Mouse (Mus musculus): Measurements from ENCODE around the gene Gli1. TPM values are rescaled to one million over a fixed set of nuclear protein-coding genes. Genes with fewer than 3 reads are reported as not detected.

The Gli1 gene
- polyA plus RNA-seq, 1 experiment from 2014 or later, result 4.1 TPM

DNA sequence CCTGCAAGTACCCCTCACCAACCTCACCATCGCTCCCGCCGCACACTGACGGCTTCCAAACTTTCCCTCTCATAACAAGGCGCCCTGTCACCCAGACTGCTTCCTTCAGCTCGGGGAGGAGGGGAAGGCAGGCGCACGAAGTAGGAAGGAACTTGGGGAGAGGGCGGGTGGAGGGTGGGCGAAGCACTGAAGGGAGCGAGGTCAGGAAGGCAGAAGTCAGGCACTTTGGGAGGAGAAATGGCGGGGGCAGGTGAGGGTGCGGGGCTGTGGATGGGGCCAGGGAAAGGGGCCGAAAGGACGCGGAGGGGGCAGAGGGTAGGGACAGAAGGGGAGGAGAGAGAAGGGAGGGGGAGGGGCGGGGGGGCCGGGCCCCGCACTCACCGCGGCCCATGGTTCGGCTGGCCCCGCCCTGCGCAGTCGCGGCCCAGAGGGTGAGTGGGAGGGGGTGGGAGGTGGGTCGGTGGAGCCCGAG is 53.4 kb downstream of the Gli1 start:
- Histone ChIP-seq H3K4me2 (ENCODE audit: low read length) (peak overlapping the region; percentile 90), H3K4me3 (replicated peaks; ENCODE audit: low read depth, low read length) (peak overlapping the region; percentile 71), H3K4me1 (replicated peaks; ENCODE audit: insufficient read depth, low read length) (peaks cover 29% of the 10 kb centered on the region), H3K9ac (ENCODE audit: low read depth, low read length) (peak overlapping the region; percentile 76), H3K9me3 (replicated peaks; ENCODE audit: low read length) (no peaks in the 10 kb centered on the region), H3K27me3 (ENCODE audit: insufficient read depth, low read length) (no peaks in the 10 kb centered on the region), H3K36me3 (ENCODE audit: insufficient read depth, low read length) (peaks cover 22% of the 10 kb centered on the region), H3K27ac (peak overlapping the region; percentile 99)
- peak; percentile 88 for DNase-seq (ENCODE audit: low spot score)
- ATAC-seq (replicated peaks; ENCODE audit: low FRiP score, low read depth), result no peak; the same call in 1 of the 2 replicates
- 0% methylated on average over 23 of the region's 28 CpGs for WGBS
- TF ChIP-seq CTCF (IDR thresholded peaks at IDR 0.05; ENCODE audit: low read depth), result no peak

DNA sequence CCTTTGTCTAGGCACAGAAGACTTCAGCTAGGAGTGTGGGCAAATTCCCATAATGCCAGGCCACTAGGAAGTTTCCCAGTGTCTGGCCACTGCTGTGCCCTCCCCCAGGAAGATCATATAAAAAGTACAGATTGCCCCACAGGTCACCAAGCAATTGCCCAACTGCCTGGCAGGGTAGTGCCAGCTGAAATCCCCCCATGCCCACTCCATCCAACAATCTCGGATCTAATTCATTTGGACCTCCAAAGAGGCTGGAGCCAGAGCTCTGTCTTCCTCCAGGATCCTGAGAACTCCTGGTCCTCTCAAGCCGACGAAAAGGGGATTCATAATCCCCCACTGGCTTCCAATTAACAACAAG is 53.9 kb downstream of the Gli1 start:
- peaks cover 29% of the 10 kb centered on the region for H3K4me1 ChIP-seq (replicated peaks; ENCODE audit: insufficient read depth, low read length)
- TF ChIP-seq CTCF (IDR thresholded peaks at IDR 0.05; ENCODE audit: low read depth), result no peak
- no peak for ATAC-seq (replicated peaks; ENCODE audit: low FRiP score, low read depth)
- 0% methylated on average over 3 of the region's 3 CpGs for WGBS
- no peaks in the 10 kb centered on the region for H3K9me3 ChIP-seq (replicated peaks; ENCODE audit: low read length)
- peak overlapping the region; percentile 71 for H3K4me3 ChIP-seq (replicated peaks; ENCODE audit: low read depth, low read length)
- peak overlapping the region; percentile 90 for H3K4me2 ChIP-seq (ENCODE audit: low read length)
- peaks cover 26% of the 10 kb centered on the region for H3K36me3 ChIP-seq (ENCODE audit: insufficient read depth, low read length)
- H3K27me3 ChIP-seq (ENCODE audit: insufficient read depth, low read length), result no peaks in the 10 kb centered on the region
- DNase-seq (ENCODE audit: low spot score), result peak; percentile 37
- H3K9ac ChIP-seq (ENCODE audit: low read depth, low read length), result peak overlapping the region; percentile 76
- peak overlapping the region; percentile 99 for H3K27ac ChIP-seq

DNA sequence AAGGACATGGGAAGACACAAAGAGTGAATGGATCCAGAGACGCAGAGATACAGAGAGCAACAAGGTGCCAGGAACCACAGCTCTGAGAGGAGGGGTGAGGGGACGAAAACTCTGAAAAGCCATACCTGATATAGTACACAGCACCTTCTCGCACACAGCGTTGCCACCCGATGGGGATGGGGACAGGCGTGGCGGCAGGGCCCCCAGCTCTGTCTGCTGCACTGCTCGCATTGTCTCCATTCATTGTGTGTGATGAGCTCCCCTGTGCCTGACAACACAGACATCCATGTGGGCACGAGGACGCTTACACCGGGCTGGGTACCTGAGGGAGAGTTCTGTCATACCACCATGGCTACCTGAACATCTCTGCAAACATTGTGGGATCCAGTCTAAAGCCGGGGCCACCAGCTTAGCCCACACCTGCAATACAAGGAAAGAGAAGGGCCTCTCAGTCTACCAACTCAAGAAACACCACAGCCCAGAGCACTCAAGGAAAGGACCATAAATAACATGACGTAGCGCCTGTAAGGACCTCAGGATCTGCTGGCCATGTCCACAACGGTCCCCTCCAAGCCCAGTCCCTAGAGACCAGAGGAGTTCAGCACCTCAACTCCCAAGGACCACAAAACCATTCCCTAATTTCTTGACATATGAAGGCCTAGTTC is 54.4 kb downstream of the Gli1 start:
- WGBS, result 59% methylated on average over 15 of the region's 15 CpGs
- Histone ChIP-seq H3K27me3 (ENCODE audit: insufficient read depth, low read length) (no peaks in the 10 kb centered on the region), H3K4me3 (replicated peaks; ENCODE audit: low read depth, low read length) (peak overlapping the region; percentile 71), H3K9ac (ENCODE audit: low read depth, low read length) (peak overlapping the region; percentile 76), H3K4me1 (replicated peaks; ENCODE audit: insufficient read depth, low read length) (peaks cover 28% of the 10 kb centered on the region), H3K36me3 (ENCODE audit: insufficient read depth, low read length) (peaks cover 31% of the 10 kb centered on the region), H3K4me2 (ENCODE audit: low read length) (peak overlapping the region; percentile 90), H3K27ac (peak overlapping the region; percentile 99), H3K9me3 (replicated peaks; ENCODE audit: low read length) (no peaks in the 10 kb centered on the region)
- no peak for ATAC-seq (replicated peaks; ENCODE audit: low FRiP score, low read depth)
- no peak for DNase-seq (ENCODE audit: low spot score)
- no peak for TF ChIP-seq CTCF (IDR thresholded peaks at IDR 0.05; ENCODE audit: low read depth)

DNA sequence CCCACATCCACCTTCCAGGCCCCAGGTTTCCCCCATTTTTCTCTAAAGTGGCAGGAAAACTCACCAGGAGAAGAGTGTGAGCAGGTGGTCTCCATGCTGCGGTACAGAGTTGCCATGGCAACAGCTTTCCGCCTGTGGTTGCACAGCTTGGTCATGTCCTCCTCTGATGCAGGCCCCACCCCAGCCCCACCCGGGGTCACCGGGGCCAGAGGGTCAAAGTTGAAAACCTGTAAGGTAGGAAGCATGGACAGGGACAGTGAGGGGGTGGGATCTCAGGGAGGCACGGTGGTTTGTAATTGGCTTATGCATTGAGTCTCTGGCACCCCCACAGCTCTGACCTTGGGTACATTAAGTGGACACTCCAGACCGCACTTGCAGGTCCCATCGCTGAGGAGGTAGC is 55.0 kb downstream of the Gli1 start:
- H3K9ac ChIP-seq (ENCODE audit: low read depth, low read length), result no peak overlapping the region
- no peak overlapping the region for H3K4me3 ChIP-seq (replicated peaks; ENCODE audit: low read depth, low read length)
- H3K27me3 ChIP-seq (ENCODE audit: insufficient read depth, low read length), result no peaks in the 10 kb centered on the region
- TF ChIP-seq CTCF (IDR thresholded peaks at IDR 0.05; ENCODE audit: low read depth), result no peak
- peaks cover 38% of the 10 kb centered on the region for H3K36me3 ChIP-seq (ENCODE audit: insufficient read depth, low read length)
- ATAC-seq (replicated peaks; ENCODE audit: low FRiP score, low read depth), result no peak
- 48% methylated on average over 7 of the region's 7 CpGs for WGBS
- H3K9me3 ChIP-seq (replicated peaks; ENCODE audit: low read length), result no peaks in the 10 kb centered on the region
- H3K27ac ChIP-seq, result no peak overlapping the region
- peak overlapping the region; percentile 90; the same call in 1 of the 2 replicates for H3K4me2 ChIP-seq (ENCODE audit: low read length)
- no peak for DNase-seq (ENCODE audit: low spot score)
- H3K4me1 ChIP-seq (replicated peaks; ENCODE audit: insufficient read depth, low read length), result peaks cover 21% of the 10 kb centered on the region

DNA sequence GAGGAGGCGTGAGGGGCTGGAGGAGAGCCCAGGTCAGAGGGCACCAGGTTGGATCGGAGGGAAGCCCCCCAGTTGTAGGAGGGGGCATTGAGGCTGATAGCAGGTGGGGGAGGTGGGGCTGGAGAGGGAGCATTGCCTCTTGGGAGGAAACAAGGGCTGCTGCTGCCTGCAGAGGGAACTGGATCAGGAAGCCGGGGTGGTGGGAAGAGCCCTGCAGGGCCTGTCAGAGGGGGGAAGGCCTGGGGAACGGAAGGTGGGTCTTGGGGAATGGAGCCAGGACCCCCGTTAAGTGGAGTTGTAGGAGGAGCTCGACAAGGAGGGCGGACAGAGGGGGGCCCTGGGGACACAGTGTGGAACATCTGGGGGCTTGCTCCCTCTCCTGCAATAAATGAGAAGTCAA is 55.6 kb downstream of the Gli1 start:
- no peak for TF ChIP-seq CTCF (IDR thresholded peaks at IDR 0.05; ENCODE audit: low read depth)
- Histone ChIP-seq H3K9ac (ENCODE audit: low read depth, low read length) (no peak overlapping the region), H3K27ac (no peak overlapping the region), H3K4me3 (replicated peaks; ENCODE audit: low read depth, low read length) (no peak overlapping the region), H3K27me3 (ENCODE audit: insufficient read depth, low read length) (no peaks in the 10 kb centered on the region), H3K9me3 (replicated peaks; ENCODE audit: low read length) (no peaks in the 10 kb centered on the region), H3K4me1 (replicated peaks; ENCODE audit: insufficient read depth, low read length) (peaks cover 21% of the 10 kb centered on the region), H3K4me2 (ENCODE audit: low read length) (peak overlapping the region; percentile 18; the same call in 1 of the 2 replicates), H3K36me3 (ENCODE audit: insufficient read depth, low read length) (peaks cover 41% of the 10 kb centered on the region)
- ATAC-seq (replicated peaks; ENCODE audit: low FRiP score, low read depth) (no peak), DNase-seq (ENCODE audit: low spot score) (no peak)
- WGBS, result 61% methylated on average over 7 of the region's 7 CpGs

DNA sequence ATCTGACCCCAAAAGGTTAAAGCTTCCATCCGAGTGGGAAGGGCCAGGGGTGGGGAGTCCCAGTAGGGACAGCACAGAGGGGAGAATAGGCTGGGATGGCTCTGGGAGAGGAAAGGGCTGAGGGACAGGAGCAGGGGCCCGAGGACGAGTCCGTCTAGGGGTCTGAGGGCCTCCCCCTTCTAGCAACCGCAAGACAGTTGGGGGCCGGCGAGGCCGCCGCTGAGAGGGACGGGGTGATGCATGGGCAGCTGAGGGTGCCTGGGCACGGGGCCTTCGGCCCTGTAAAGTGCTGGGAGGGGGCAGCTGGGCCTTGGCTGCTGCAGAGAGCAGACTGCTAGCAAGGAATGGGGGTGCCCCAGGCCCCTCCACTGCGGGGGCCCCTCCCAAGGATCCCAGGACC is 56.1 kb downstream of the Gli1 start:
- no peaks in the 10 kb centered on the region for H3K27me3 ChIP-seq (ENCODE audit: insufficient read depth, low read length)
- H3K9ac ChIP-seq (ENCODE audit: low read depth, low read length), result no peak overlapping the region

More for the DNA sequence above, 56.1 kb downstream of the Gli1 start:
- Histone ChIP-seq H3K9me3 (replicated peaks; ENCODE audit: low read length) (no peaks in the 10 kb centered on the region), H3K27ac (no peak overlapping the region), H3K36me3 (ENCODE audit: insufficient read depth, low read length) (peaks cover 45% of the 10 kb centered on the region), H3K4me1 (replicated peaks; ENCODE audit: insufficient read depth, low read length) (peaks cover 21% of the 10 kb centered on the region), H3K4me3 (replicated peaks; ENCODE audit: low read depth, low read length) (no peak overlapping the region), H3K4me2 (ENCODE audit: low read length) (no peak overlapping the region)
- 72% methylated on average over 13 of the region's 13 CpGs for WGBS
- TF ChIP-seq CTCF (IDR thresholded peaks at IDR 0.05; ENCODE audit: low read depth), result no peak
- no peak for DNase-seq (ENCODE audit: low spot score)
- no peak for ATAC-seq (replicated peaks; ENCODE audit: low FRiP score, low read depth)

All from kidney, postnatal 0 days (tissue).